Mouse (Mus musculus): ENCODE results near the gene Sla2. TPM values are rescaled to one million over a fixed set of nuclear protein-coding genes. Genes with fewer than 3 reads are reported as not detected.
"Not testable (repeated sequence)": the region's sequence is repeated elsewhere in the genome, so short reads cannot be mapped to it uniquely, and the experiment has no call there.

Sla2 gene
- polyA plus RNA-seq, 1 experiment from 2014 or later: 11.6 TPM

DNA sequence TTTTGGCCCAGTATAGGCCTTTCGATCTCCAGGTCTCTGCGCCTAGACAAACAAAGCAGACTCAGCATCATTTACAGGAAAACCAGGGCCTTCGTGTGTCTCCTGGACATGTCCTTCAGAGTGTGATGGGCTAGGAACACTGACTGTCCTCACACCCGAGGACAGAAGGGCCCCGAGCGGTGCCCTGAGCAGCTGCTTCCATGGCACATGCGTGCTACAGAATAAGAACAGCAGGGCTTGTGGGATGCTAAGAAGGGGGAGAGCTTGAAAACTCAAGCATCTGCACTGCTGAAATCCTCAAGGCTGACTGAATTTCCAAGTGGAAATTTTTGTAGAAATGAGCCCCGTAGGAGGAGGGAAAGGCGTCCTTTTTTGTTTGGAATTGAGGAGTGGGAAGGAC is 10.0 kb upstream of the Sla2 start:
- no peak overlapping the region for H3K9ac ChIP-seq (ENCODE audit: low read depth, low read length)
- no peak for ATAC-seq (replicated peaks; ENCODE audit: low FRiP score)
- H3K4me2 ChIP-seq: no peak overlapping the region
- H3K4me3 ChIP-seq (ENCODE audit: low read depth, low read length): no peak overlapping the region
- no peak overlapping the region for H3K27ac ChIP-seq (ENCODE audit: low read depth, low read length)
- DNase-seq (ENCODE audit: low spot score): no peak
- no peaks in the 10 kb centered on the region for H3K36me3 ChIP-seq (ENCODE audit: control insufficient read depth, insufficient read depth, low read length)
- peaks cover 29% of the 10 kb centered on the region for H3K4me1 ChIP-seq (replicated peaks; ENCODE audit: control insufficient read depth, insufficient read depth, low read length)
- 72% methylated on average over 9 of the region's 9 CpGs for WGBS
- no peaks in the 10 kb centered on the region for H3K9me3 ChIP-seq (ENCODE audit: control insufficient read depth, low read length)
- no peaks in the 10 kb centered on the region for H3K27me3 ChIP-seq (replicated peaks; ENCODE audit: control insufficient read depth, insufficient read depth, low read length)

DNA sequence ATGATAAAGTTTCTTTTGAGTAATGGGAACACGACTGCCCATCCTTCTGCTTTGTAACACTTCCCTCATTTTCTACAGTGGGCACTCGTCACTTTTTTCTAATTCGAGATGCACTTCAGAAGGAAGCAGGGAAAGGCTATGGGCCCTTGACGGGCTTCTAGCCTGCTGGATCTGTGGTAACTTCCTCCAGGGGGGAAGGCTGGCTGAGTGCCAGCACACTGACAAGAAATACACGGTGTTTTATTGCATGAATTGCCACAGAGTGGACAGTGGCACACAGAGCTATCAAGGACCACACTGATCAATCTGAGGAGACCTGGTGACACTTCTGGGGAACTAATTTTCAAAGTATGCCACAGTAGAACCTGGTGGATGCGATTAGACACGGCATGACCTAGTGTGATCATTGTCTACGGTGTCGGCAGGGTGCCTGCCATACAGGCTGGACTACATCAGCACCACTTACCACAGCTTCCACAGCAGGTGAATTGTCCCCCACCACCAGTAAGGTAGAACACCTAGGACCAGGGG is 9.5 kb upstream of the Sla2 start:
- H3K4me1 ChIP-seq (replicated peaks; ENCODE audit: control insufficient read depth, insufficient read depth, low read length): peaks cover 29% of the 10 kb centered on the region
- H3K27ac ChIP-seq (ENCODE audit: low read depth, low read length): no peak overlapping the region
- no peak overlapping the region for H3K4me3 ChIP-seq (ENCODE audit: low read depth, low read length)
- no peak overlapping the region for H3K9ac ChIP-seq (ENCODE audit: low read depth, low read length)
- ATAC-seq (replicated peaks; ENCODE audit: low FRiP score) (no peak), DNase-seq (ENCODE audit: low spot score) (no peak)
- no peaks in the 10 kb centered on the region for H3K36me3 ChIP-seq (ENCODE audit: control insufficient read depth, insufficient read depth, low read length)
- H3K9me3 ChIP-seq (ENCODE audit: control insufficient read depth, low read length): no peaks in the 10 kb centered on the region
- 71% methylated on average over 9 of the region's 9 CpGs for WGBS
- no peaks in the 10 kb centered on the region for H3K27me3 ChIP-seq (replicated peaks; ENCODE audit: control insufficient read depth, insufficient read depth, low read length)
- no peak overlapping the region for H3K4me2 ChIP-seq

DNA sequence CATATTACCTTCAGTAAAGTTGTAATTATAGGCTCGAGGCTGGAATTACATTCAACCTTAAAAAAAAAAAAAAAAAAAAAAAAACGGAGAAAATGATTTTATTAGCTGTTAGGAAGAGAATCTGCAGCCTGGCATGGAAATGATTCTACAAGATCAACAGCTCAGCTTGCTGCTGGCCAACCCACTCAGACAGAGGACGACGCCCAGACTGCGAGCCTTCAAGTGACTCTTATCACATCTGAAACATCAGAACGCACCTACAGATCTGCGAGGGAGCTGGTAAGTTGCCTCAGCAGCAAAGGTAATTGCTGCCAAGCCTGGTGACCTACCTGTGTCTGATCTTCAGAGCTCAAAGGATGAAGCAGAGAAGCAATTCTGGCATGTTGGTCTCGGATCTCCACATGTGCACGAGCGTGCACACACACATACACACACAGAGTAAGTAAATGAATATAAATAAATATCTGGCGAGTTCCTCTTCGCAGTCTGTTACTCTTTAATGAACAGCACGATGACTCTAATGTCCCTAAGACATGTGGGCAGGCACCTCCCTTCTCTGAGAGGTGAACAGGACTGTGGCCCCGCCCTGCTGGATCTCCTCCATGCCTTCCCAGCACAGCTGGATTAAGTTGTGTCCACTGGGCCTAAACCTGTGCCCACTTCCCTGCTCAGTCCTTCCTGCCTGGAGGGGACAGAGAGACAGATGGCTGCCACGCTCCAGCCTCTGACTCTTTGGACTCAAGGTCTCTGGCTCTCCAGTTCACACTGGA is 7.7 kb upstream of the Sla2 start:
- Histone ChIP-seq H3K4me1 (replicated peaks; ENCODE audit: control insufficient read depth, insufficient read depth, low read length) (peaks cover 29% of the 10 kb centered on the region), H3K9ac (ENCODE audit: low read depth, low read length) (no peak overlapping the region), H3K4me3 (ENCODE audit: low read depth, low read length) (no peak overlapping the region), H3K27ac (ENCODE audit: low read depth, low read length) (no peak overlapping the region), H3K27me3 (replicated peaks; ENCODE audit: control insufficient read depth, insufficient read depth, low read length) (no peaks in the 10 kb centered on the region), H3K9me3 (ENCODE audit: control insufficient read depth, low read length) (no peaks in the 10 kb centered on the region), H3K36me3 (ENCODE audit: control insufficient read depth, insufficient read depth, low read length) (no peaks in the 10 kb centered on the region), H3K4me2 (no peak overlapping the region)
- WGBS: 66% methylated on average over 15 of the region's 15 CpGs
- no peak for ATAC-seq (replicated peaks; ENCODE audit: low FRiP score)
- no peak for DNase-seq (ENCODE audit: low spot score)

DNA sequence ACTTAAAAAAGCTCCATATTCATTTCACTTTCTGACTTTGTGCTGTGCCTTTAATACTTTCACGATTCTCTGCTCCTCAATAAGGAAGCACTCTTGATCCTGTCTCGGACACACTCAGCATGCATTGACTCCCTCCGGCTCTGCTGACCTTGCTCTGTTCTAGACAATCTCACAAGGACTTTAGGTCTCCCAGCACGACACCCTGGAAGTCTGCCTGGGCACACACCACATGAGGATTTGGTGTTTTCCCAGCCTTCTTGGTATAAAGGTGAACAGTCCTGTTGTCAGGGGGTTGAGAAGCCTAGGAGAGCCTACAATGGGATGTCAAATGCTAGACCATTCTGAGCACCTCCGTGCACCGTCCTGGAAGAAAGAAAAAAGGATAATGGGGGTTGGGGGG is 5.8 kb upstream of the Sla2 start:
- ATAC-seq (replicated peaks; ENCODE audit: low FRiP score): no peak
- H3K9ac ChIP-seq (ENCODE audit: low read depth, low read length): no peak overlapping the region

DNA sequence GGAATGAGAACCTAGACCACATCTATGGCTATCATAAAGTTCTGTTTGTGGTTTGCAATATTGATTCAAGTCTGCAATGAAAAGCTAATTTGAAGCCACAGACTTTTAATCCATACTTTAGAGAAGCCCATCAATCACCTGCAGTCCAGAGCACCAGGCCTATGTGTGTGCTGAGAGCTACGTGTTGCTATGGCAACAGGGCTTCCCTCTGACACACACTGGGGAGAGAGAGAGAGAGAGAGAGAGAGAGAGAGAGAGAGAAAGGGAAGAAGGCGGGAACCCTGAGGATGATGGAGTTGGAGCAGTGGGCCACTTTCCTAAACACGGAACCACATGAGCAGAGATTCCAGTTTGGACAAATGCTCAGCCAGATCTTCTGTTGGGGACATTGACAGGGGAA is 5.2 kb upstream of the Sla2 start:
- H3K4me1 ChIP-seq (replicated peaks; ENCODE audit: control insufficient read depth, insufficient read depth, low read length): peaks cover 14% of the 10 kb centered on the region
- no peak for DNase-seq (ENCODE audit: low spot score)
- 54% methylated on average over 3 of the region's 3 CpGs for WGBS
- ATAC-seq (replicated peaks; ENCODE audit: low FRiP score): no peak
- H3K9me3 ChIP-seq (ENCODE audit: control insufficient read depth, low read length): no peaks in the 10 kb centered on the region
- no peak overlapping the region for H3K4me3 ChIP-seq (ENCODE audit: low read depth, low read length)
- no peak overlapping the region for H3K4me2 ChIP-seq
- no peaks in the 10 kb centered on the region for H3K27me3 ChIP-seq (replicated peaks; ENCODE audit: control insufficient read depth, insufficient read depth, low read length)
- no peaks in the 10 kb centered on the region for H3K36me3 ChIP-seq (ENCODE audit: control insufficient read depth, insufficient read depth, low read length)
- H3K27ac ChIP-seq (ENCODE audit: low read depth, low read length): no peak overlapping the region
- H3K9ac ChIP-seq (ENCODE audit: low read depth, low read length): no peak overlapping the region

More for the DNA sequence above, 5.8 kb upstream of the Sla2 start:
- Histone ChIP-seq H3K4me3 (ENCODE audit: low read depth, low read length) (no peak overlapping the region), H3K27me3 (replicated peaks; ENCODE audit: control insufficient read depth, insufficient read depth, low read length) (no peaks in the 10 kb centered on the region), H3K4me1 (replicated peaks; ENCODE audit: control insufficient read depth, insufficient read depth, low read length) (peaks cover 16% of the 10 kb centered on the region), H3K9me3 (ENCODE audit: control insufficient read depth, low read length) (no peaks in the 10 kb centered on the region), H3K4me2 (no peak overlapping the region), H3K27ac (ENCODE audit: low read depth, low read length) (no peak overlapping the region), H3K36me3 (ENCODE audit: control insufficient read depth, insufficient read depth, low read length) (no peaks in the 10 kb centered on the region)
- 80% methylated on average over 6 of the region's 6 CpGs for WGBS
- no peak for DNase-seq (ENCODE audit: low spot score)

DNA sequence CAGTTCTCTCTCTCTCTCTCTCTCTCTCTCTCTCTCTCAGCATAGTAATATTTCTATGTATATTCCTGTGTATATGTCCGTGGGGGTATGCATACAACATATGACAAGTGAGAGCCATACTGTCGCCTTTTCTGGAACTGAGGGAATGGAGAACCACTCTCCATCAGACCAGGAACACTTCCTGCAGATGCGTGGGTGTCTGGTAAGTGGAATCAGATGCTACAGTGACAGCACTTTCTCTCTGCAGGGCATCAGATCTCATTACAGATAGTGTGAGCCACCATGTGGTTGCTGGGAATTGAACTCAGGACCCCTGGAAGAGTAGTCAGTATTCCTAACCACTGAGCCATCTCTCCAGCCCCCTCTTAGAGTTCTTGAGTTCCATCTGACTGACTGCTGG is 1.5 kb upstream of the Sla2 start:
- DNase-seq (ENCODE audit: low spot score): no peak
- Histone ChIP-seq H3K9me3 (ENCODE audit: control insufficient read depth, low read length) (no peaks in the 10 kb centered on the region), H3K4me3 (ENCODE audit: low read depth, low read length) (no peak overlapping the region), H3K27ac (ENCODE audit: low read depth, low read length) (no peak overlapping the region), H3K36me3 (ENCODE audit: control insufficient read depth, insufficient read depth, low read length) (no peaks in the 10 kb centered on the region), H3K27me3 (replicated peaks; ENCODE audit: control insufficient read depth, insufficient read depth, low read length) (no peaks in the 10 kb centered on the region), H3K9ac (ENCODE audit: low read depth, low read length) (no peak overlapping the region), H3K4me2 (no peak overlapping the region), H3K4me1 (replicated peaks; ENCODE audit: control insufficient read depth, insufficient read depth, low read length) (peaks cover 22% of the 10 kb centered on the region)
- no peak for ATAC-seq (replicated peaks; ENCODE audit: low FRiP score)
- WGBS: 66% methylated on average over 3 of the region's 3 CpGs

DNA sequence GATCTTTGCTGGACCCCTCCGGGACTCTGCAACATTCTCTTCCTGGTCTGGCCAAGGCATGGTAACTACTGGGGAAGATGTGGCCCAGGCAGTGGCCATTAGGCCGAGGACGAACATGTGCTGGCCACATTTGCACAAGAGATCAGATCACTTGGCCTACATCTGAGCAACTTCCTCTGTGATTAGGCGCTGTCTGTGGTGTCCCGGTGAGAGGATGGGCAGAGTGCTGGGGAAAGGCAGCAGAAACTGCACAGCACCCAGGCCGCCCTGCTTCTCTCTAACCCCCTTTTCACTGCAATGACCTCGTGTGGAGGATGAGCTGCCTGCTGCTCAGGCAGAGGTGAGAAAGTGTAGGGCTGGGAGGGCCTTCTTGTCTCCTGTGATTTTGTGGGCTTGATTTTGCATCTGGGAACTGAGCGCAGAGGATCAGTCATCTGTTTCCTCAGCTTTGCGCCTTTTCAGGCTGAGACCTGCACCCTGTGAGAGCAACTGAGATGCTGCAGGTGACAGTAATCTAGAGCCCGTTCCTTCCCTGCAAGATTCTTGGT is 834 bp downstream of the Sla2 start:
- Histone ChIP-seq H3K4me2 (peak overlapping the region; percentile 33), H3K9ac (ENCODE audit: low read depth, low read length) (no peak overlapping the region), H3K4me3 (ENCODE audit: low read depth, low read length) (peak overlapping the region; percentile 26), H3K27me3 (replicated peaks; ENCODE audit: control insufficient read depth, insufficient read depth, low read length) (no peaks in the 10 kb centered on the region), H3K4me1 (replicated peaks; ENCODE audit: control insufficient read depth, insufficient read depth, low read length) (peaks cover 34% of the 10 kb centered on the region), H3K27ac (ENCODE audit: low read depth, low read length) (no peak overlapping the region), H3K9me3 (ENCODE audit: control insufficient read depth, low read length) (no peaks in the 10 kb centered on the region), H3K36me3 (ENCODE audit: control insufficient read depth, insufficient read depth, low read length) (no peaks in the 10 kb centered on the region)
- WGBS: 60% methylated on average over 10 of the region's 10 CpGs
- DNase-seq (ENCODE audit: low spot score) (no peak), ATAC-seq (replicated peaks; ENCODE audit: low FRiP score) (no peak)

DNA sequence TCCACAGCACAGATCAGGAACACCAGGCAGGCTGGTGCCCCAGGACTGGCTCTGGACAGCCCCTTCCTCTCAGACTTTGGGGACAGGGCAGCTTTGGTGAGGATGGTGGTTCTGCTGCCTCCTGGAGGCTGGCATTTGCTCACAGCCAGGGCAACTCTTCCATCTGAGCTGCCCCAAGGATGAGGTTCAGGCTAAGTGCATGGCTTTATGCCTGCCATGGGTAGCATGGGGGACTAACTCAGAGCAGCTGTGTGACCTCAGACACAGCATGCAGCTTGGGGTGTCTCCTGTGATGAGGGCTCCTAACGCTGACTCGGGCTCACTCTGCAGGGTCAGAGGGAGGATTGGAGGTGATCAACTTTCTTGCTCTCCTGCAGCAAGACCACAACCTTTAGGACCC is 1.3 kb downstream of the Sla2 start:
- H3K4me1 ChIP-seq (replicated peaks; ENCODE audit: control insufficient read depth, insufficient read depth, low read length): peaks cover 34% of the 10 kb centered on the region
- 60% methylated on average over 2 of the region's 2 CpGs for WGBS
- H3K9me3 ChIP-seq (ENCODE audit: control insufficient read depth, low read length); H3K4me2 ChIP-seq; H3K27ac ChIP-seq (ENCODE audit: low read depth, low read length); H3K36me3 ChIP-seq (ENCODE audit: control insufficient read depth, insufficient read depth, low read length); DNase-seq (ENCODE audit: low spot score); H3K4me3 ChIP-seq (ENCODE audit: low read depth, low read length); H3K27me3 ChIP-seq (replicated peaks; ENCODE audit: control insufficient read depth, insufficient read depth, low read length); H3K9ac ChIP-seq (ENCODE audit: low read depth, low read length); ATAC-seq (replicated peaks; ENCODE audit: low FRiP score): not testable (repeated sequence)
